Comparison of ENCODE assay signal across 12 mouse cellular contexts in genomic region chr13:94375526-94376390, GRCm38 (mm10). TPM values are rescaled to one million over a fixed set of nuclear protein-coding genes. Genes with fewer than 3 reads are reported as not detected.
DNase-seq lines count a peak whose midpoint lies in the region; ATAC-seq lines count a peak whose summit lies in the region.
"Had no signal": no experiment of that assay in that cellular context is flagged by ENCODE, and none has a peak within 500 bp of the region (broad histone marks: within the 10 kb centered on the region; RNA-seq: fewer than 3 reads in every experiment).

No protein-coding gene starts in this region.

- no peaks in the 10 kb centered on the region for H3K27me3 ChIP-seq in hindbrain, embryonic 16.5 days (replicated peaks; ENCODE audit: control insufficient read depth, insufficient read depth, low read length)
- H3K27me3 ChIP-seq in kidney, embryonic 14.5 days (ENCODE audit: control insufficient read depth, insufficient read depth, low read length) = no peaks in the 10 kb centered on the region
- H3K27me3 ChIP-seq: lung, embryonic 15.5 days; neural tube, embryonic 12.5 days had no signal

- H3K4me3 ChIP-seq in hindbrain, embryonic 16.5 days (ENCODE audit: low read length) = no peak overlapping the region
- no peak overlapping the region for H3K4me3 ChIP-seq in kidney, embryonic 14.5 days (ENCODE audit: low read length)
- H3K4me3 ChIP-seq: lung, embryonic 15.5 days; neural tube, embryonic 12.5 days had no signal

- DNase-seq in brain, adult 2 months (ENCODE audit: low read depth, low spot score) = peak; percentile 97
- DNase-seq in left cerebral cortex, postnatal 4 days = peak; percentile 93
- DNase-seq in thymus, postnatal 25 days = no peak
- no peak for DNase-seq in kidney, postnatal 4 days
- DNase-seq: thymus, adult 18-20 months had no signal

- peak overlapping the region; percentile 6; the same call in 1 of the 2 replicates for H3K27ac ChIP-seq in hindbrain, embryonic 16.5 days (ENCODE audit: low read depth, low read length)
- H3K27ac ChIP-seq in kidney, embryonic 14.5 days (ENCODE audit: low read depth, low read length) = no peak overlapping the region
- H3K27ac ChIP-seq: kidney, postnatal 0 days; lung, embryonic 15.5 days; neural tube, embryonic 12.5 days had no signal

- no peak overlapping the region for H3K4me2 ChIP-seq in hindbrain, embryonic 16.5 days (ENCODE audit: low read length)
- H3K4me2 ChIP-seq in kidney, embryonic 14.5 days (replicated peaks; ENCODE audit: low read depth, low read length) = no peak overlapping the region
- H3K4me2 ChIP-seq: heart, embryonic 11.5 days; lung, embryonic 15.5 days; neural tube, embryonic 12.5 days had no signal

- WGBS in hindbrain, embryonic 16.5 days = 52% methylated on average over 7 of the region's 7 CpGs
- WGBS in kidney, embryonic 14.5 days = 87% methylated on average over 7 of the region's 7 CpGs

- no peaks in the 10 kb centered on the region for H3K4me1 ChIP-seq in hindbrain, embryonic 16.5 days (ENCODE audit: control insufficient read depth, insufficient read depth, low read depth, low read length)
- no peaks in the 10 kb centered on the region for H3K4me1 ChIP-seq in kidney, embryonic 14.5 days (ENCODE audit: control insufficient read depth, insufficient read depth, low read length)

- H3K9me3 ChIP-seq in hindbrain, embryonic 16.5 days (ENCODE audit: control insufficient read depth, low read length) = no peaks in the 10 kb centered on the region
- no peaks in the 10 kb centered on the region for H3K9me3 ChIP-seq in kidney, embryonic 14.5 days (ENCODE audit: control insufficient read depth, low read length)
- H3K9me3 ChIP-seq: lung, embryonic 15.5 days; neural tube, embryonic 12.5 days had no signal

- peak; percentile 90 for ATAC-seq in cerebellum, adult (ENCODE audit: insufficient number of reproducible peaks, low FRiP score, low TSS enrichment)
- peak; percentile 87 for ATAC-seq in hindbrain, embryonic 16.5 days
- ATAC-seq in kidney, embryonic 14.5 days (ENCODE audit: low FRiP score, low TSS enrichment) = no peak

- no peaks in the 10 kb centered on the region for H3K36me3 ChIP-seq in hindbrain, embryonic 16.5 days (ENCODE audit: control insufficient read depth, insufficient read depth, low read length)
- H3K36me3 ChIP-seq in kidney, embryonic 14.5 days (ENCODE audit: control insufficient read depth, insufficient read depth, low read length) = no peaks in the 10 kb centered on the region; the same call in 1 of the 2 replicates
- H3K36me3 ChIP-seq: lung, embryonic 15.5 days; neural tube, embryonic 12.5 days had no signal

- intact Hi-C loops in left cerebral cortex, postnatal 4 days (cut with DNase I) = no loop called here

- no peak overlapping the region for H3K9ac ChIP-seq in hindbrain, embryonic 16.5 days (ENCODE audit: low read depth, low read length)
- H3K9ac ChIP-seq in kidney, embryonic 14.5 days (ENCODE audit: low read depth, low read length) = no peak overlapping the region
- H3K9ac ChIP-seq: lung, embryonic 15.5 days; neural tube, embryonic 12.5 days had no signal

RNA-seq across cellular contexts. Expression of gene Ap3b1, which starts 17.0 kb away (rescaled TPM):
- polyA plus RNA-seq in hindbrain, embryonic 16.5 days (2015; fragmentation: Nextera tagmentation; extraction: Ambion mirVana) = 27.9 and 28.4 TPM in 2 replicates
- 10 to 100 TPM; 40.5 to 41.1 TPM for total RNA-seq in left cerebral cortex, postnatal 4 days (2021)
- polyA plus RNA-seq in kidney, embryonic 14.5 days (2014; fragmentation: Nextera tagmentation; extraction: Ambion mirVana) = 28.6 and 51.4 TPM in 2 replicates

Comparison
In these comparisons a context has a peak if more than half of its experiments do, and no peak if none do; other contexts are left out.
1. DNase-seq: peak in brain, adult 2 months (single experiment) and left cerebral cortex, postnatal 4 days (single experiment); none in thymus, postnatal 25 days (single experiment) and kidney, postnatal 4 days (0 of 2).